Mouse (Mus musculus) liver, adult (tissue): ENCODE data around the gene Cox8b.

Experiments used
- GATA4 ChIP-seq: IDR thresholded peaks from 2 replicates; pipeline ENCODE4 v1.6.1; 2014; ENCODE audit warnings: mild to moderate bottlenecking, low read length; ENCODE audit not compliant: insufficient replicate concordance

The Cox8b gene

DNA sequence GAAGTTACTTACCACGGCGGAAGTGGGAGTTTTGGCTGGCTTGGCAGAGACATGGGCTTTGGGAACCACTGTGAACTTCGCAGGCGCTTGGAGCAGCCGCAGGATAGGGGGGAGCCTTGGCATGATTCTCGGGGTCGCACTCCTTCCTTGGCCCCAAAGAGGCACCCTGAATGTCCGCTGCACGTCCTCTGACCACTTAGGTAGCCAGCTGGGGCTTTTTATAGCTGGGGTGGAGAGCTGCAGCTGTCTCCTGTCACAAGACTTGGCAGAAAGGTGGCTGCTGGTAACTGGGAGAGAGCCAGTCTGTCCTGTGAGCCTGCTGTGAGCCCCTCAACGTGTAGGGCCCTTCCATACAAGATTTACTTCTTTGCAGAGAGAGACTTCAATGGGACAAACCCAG is at the start of gene Cox8b:
Gene Cox8b, minus strand, starts transcription at position 227 of the 400 bp plus-strand sequence.
- TF ChIP-seq GATA4, result no peak

DNA sequence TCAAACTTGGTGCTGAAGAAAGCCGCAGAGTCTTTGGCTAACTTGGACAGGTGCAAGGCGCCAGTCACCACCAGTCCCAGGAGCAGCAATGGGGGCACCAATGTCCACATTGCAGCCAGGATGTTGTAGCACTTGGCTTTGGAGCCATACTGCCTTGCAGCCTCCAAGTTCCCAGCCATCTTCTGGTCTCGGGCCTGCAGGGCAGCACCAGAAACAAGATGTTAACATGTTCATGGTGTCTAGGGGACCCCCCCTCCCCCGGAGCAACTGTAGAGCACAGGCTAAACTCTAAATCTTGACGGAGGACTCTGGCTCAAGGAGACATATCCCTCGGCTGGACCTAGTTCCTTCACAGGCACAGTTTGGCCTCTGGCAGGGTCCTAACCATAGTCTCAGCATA is 49.0 kb upstream of the Cox8b start:
- no peak for TF ChIP-seq GATA4

DNA sequence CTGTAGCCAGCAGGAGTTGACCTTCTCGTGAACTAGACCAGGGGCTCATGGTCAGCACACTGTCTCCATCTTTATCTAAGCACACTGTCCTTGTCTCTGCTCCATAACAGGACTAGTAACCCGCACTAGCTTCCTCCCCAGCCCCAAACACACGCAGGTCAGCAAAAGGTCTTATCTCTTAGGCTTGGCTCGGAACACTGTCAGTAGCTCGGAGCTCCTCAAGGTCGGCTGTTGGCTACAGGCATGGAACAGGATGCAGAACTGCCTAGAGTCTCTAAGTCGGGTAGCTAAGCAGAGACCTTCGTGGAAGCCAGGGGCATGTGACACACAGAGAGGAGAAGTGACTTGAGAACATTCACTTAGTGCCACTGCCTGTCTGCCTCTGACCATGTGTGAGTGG is 47.9 kb upstream of the Cox8b start:
- TF ChIP-seq GATA4, result peak; percentile 96

DNA sequence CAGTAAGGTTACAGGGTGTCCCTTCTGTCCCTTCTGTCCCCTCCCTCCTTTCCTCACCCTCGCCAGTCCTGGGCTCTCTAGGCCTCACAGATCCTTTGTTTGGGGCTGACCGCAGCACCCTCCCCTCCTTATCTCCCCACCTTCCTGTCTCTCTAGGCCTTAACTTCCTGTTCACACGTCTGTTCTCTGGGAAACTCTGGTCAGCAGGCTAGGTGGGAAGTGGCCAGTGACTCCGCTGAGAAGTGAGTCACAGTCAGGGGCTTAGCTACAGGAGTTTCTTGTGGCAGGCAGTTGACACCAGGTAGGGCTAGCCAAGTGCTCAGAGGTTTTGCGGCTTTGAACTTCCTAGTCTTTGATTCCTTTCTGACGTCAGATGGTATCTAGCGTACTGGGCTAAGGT is 46.7 kb upstream of the Cox8b start:
- peak; percentile 93; the same call in 1 of the 2 replicates for TF ChIP-seq GATA4

DNA sequence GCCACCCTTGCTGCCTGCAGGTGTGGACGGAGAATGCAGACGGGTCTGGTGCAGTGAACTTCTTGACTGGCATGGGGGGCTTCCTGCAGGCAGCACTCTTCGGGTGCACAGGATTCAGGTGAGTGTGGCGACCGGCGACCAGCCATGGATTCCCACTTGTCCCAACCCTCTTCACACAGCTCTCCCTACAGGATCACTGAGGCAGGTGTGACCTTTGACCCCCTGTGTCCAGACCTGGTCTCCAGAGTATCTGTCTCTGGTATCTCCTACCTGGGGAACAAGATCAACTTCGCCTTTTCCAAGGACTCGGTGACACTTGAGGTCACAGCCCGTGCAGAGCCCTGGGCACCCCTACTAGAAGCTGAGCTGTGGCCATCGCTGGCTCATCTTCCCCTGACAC is 46.1 kb upstream of the Cox8b start:
- TF ChIP-seq GATA4, result no peak

DNA sequence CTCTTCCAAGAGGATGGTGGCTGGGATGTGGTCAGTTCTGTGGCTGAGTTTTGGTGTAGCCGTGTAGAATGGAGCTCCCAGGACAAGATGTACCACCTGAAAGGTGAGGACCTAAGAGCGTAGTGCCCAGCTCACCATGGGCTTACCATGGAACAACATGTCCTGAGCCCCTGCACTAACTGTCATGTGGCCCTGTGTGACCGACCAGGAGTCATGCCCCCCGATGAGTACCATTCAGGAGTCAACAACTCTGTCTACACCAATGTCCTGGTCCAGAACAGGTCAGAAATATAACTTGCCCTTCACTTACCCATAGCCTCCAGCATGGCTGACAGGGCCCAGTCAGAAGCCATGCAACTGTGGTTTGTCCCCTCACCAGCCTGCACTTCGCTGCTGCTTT is 45.0 kb upstream of the Cox8b start:
- no peak for TF ChIP-seq GATA4

DNA sequence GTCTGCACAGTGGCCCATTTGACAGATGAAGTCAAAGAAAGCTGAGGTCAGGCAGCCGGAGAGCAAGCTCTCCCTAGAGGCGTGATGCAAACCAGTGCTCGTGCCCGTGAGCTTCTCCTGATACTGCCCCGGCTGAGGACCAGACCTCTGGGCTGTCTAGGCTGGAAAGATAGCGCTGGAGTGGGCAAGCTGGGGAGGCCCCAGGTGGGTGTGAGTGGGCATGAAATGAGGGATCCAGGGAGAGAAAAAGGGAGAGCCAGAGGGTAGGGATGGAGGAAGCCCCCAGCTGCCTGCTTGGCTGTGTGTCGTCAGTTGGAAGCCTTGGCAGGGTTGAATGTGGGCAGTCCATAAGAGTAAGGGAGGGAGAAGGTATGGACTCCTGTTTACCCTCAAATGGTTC is 44.0 kb upstream of the Cox8b start:
- TF ChIP-seq GATA4, result no peak

DNA sequence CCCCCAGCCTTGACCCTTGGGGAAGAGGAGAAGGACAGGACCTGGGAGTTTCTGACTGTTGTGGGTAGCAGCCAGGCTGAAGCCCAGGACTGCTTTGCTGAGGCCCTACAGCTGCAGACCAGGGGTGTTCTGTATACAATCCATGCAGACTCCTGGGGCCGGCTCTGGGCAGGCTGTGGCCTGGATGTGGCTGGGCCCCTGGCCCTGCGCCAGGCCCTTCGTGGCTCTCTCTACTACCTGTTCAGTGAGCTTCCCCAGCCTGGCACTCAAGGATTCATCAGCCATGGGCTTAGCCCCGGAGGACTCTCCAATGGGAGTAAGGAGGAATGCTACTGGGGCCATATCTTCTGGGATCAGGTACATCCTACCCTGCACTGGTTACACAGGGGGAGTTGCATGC is 43.1 kb upstream of the Cox8b start:
- no peak for TF ChIP-seq GATA4

DNA sequence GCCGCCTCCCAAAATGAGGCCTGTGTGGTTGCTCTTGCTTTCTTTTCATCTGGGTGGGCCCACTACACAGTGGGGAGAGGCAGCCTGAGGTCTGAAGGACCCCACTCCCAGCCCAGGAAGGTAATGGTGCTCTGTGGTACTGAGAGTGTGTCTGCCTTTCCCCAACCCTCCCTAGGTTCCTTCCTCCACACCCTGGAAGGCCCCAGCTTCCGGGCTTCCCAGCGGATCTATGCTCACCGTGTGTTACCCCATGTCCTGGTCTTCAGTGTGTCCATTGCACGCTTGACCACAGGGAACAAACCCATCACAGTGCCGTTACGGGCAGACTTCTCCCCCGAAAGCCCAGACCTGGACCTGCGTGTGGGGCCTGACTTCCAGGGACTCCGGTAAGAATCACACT is 42.6 kb upstream of the Cox8b start:
- TF ChIP-seq GATA4, result no peak

DNA sequence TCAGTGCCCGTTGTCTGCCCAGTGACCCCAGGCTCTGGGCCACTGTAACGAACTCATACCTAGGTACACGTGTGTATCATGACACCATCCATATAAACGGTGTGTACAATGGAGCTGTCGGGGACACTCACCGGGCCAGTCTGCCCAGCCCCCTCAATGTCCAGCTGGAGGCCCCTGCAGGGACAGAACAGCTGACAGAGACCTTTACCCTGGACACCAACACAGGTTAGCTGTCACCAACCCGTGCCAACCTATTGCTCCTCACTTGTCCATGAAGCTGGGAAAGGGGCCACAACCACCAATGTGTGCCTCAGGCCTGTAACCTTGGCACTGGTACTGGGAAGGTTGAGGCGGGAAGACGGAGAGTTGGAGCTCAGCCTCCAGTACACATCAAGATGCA is 42.1 kb upstream of the Cox8b start:
- no peak for TF ChIP-seq GATA4

DNA sequence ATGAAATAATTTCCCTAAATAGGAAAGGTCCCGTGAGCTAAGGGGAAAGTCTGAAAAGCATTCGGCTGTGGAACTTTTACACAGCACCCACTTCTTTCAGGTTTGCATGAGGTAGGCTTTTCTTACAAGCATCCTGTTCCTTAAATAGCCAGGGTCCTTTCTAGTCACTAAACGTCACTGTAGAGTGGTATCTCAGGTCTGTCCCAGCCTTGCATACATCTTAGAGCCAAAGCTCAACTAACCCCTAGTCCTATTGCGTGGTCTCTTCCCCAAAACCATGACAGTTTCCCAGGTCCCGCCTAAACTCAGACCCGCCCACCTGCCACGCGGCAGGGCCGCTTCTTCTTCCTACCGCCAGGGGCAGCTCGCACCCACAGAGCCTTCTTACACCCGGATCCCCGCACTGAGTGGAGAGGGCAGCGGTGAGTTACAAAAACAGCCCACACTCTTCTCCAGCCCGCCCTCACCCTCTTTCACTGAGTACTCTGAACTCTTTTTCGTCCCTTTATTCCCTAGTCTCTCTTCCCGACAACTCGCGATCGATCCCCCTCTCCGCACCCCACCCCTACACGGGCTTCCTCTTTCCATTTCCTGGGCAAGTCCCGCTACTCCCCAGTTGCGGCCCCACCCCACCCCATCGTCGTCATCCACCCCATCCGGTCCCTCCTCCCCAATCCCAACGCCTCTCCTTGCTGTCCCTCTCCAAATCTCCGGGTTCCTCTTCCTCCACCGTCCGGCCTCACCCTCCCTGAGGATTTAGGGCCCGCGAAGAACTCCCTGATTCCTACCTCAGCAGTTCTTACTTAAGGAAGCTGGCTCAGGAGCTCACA is 41.2 kb upstream of the Cox8b start, which contains the start of gene Pgghg:
Gene Pgghg, plus strand, starts transcription at position 170 of the 830 bp plus-strand sequence.
- peak; percentile 49; the same call in 1 of the 2 replicates for TF ChIP-seq GATA4

DNA sequence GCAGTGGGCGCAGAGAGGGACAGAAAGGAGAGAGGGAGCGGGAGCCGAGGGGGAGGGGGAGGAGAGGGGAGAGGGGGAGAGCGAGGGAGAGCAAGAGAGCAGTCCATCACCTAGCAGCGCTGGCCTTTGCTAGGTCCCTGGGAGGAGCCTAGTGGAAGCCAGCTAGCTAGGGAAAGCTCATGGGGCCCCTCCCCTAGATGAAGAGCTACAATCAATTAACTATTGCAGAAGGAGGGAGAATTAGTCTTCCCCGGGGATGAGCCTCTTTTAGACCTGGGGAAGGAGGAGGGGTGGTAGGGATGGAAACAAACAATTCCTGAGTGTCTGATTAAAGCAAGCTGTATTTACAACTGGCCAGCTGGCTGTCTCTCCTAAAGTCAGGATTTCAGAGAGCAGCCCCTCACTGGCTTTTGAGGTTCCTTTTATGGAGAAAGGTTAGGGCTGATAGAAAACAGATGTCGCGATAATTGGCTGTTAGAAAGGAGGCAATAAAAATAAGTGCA is 39.5 kb upstream of the Cox8b start:
- no peak for TF ChIP-seq GATA4

DNA sequence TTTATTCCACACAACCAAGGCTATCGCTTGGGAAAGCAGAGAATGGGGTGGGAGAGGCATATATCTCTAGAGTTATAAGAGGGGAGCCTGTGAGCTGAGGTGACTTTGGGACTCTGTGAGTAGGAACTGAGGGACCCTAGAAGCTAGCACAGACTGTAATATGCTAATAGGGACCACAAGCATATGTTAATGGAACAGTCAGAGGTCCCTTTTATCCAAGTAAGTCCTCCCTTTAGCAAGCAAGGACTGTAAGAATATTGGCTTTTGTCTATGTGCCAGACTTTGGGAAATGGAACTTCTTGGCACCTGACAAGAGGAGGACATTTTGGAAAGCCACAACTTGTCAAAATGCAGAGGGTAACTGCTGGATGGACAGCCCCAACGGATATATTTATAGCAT is 38.6 kb upstream of the Cox8b start:
- no peak for TF ChIP-seq GATA4

DNA sequence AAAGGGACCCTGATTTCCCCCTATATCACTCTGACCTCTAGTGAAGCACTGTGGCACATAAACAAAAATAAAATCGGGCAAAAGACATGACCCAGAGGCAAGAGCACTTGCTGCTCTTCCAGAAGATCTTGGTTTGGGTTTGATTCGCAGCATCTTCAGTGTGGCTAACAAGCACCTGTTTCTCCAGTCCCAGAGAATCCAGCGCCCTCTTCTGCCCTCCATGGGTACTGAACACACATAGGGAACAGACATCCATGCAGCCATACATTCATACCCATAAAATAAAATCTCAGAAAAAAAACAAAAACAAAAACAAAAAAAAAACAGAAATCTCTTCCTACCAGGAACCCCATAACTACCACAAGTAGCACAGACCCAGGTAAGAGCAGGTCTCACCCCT is 38.2 kb upstream of the Cox8b start:
- no peak for TF ChIP-seq GATA4

DNA sequence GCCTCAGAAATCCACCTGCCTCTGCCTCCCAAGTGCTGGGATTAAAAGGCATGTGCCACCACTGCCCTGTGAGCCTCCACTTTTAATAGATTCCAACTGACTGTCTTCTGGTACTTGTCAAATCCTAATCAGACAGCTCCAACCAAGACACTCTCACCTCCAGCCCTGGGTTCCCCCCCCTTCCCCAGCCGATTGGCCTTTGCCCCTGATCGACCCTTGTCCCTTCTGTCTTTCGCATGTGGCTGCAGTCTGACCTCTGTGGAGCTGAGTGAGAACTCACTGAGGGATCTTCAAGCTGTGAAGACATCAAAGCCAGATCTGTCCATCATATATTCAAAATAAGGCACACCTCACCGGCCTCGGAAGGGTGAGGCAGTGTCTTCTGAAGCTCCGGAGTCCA is 26.9 kb upstream of the Cox8b start:
- TF ChIP-seq GATA4, result no peak

DNA sequence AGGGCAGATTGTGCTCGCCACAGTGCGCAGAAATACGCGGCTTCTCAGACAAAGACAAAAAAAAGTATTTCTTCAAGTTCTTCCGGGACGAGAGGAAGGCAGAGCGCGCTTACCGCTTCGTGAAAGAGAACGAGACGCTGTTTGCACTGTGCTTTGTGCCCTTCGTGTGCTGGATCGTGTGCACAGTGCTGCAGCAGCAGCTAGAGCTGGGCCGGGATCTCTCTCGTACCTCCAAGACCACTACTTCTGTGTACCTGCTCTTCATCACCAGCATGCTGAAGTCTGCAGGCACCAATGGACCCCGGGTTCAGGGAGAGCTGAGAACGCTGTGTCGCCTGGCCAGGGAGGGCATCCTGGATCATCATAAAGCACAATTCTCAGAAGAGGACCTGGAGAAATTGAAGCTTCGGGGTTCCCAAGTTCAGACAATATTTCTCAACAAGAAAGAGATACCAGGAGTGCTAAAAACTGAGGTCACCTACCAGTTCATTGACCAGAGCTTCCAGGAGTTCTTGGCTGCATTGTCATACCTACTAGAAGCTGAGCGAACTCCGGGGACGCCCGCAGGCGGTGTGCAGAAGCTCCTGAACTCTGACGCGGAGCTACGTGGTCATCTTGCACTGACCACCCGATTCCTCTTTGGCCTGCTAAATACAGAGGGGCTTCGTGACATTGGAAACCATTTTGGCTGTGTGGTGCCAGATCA is 23.0 kb upstream of the Cox8b start:
- no peak for TF ChIP-seq GATA4
